Mouse (Mus musculus) G1E-ER4 (cell line): Measurements from ENCODE around the gene Gm3005. TPM values are rescaled to one million over a fixed set of nuclear protein-coding genes. Genes with fewer than 3 reads are reported as not detected.
"Not testable (repeated sequence)": the region's sequence is repeated elsewhere in the genome, so short reads cannot be mapped to it uniquely, and the experiment has no call there.

Experiments used
- GATA1 ChIP-seq: IDR thresholded peaks from one replicate; pipeline ENCODE4 v1.8.0; 2012; ENCODE audit warnings: low read length, inconsistent platforms
- polyA plus RNA-seq: library from polyadenylated mRNA; stranded (reverse); fragments of >175 nt; gene quantifications from 2 replicates; pipeline ENCODE4 v1.2.3, GENCODE M21; 2012

The Gm3005 gene
- polyA plus RNA-seq: not detected in 2 replicates

DNA sequence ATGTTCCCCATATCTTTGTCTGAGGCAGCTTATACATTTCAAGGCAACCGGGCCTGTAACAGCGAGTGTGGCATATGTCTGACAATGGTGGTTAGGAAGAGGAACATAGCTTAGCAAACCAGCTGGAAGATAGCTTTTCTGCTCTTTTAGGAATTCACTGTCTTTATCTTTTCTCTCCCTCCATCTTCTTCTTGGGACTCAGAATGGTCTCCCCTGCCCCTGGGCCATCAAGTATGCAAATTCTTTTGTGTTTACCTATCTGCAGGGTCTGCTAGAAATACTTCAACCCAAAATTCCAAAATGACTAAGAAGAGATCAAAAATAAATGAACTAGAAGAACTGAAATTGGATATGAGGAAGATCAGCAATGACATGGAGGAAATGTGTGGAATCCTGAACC, at the start of gene Gm3005:
Gene Gm3005 (plus strand): TSS at position 301 of the 400 bp plus-strand sequence.
- TF ChIP-seq GATA1: not testable (repeated sequence)

DNA sequence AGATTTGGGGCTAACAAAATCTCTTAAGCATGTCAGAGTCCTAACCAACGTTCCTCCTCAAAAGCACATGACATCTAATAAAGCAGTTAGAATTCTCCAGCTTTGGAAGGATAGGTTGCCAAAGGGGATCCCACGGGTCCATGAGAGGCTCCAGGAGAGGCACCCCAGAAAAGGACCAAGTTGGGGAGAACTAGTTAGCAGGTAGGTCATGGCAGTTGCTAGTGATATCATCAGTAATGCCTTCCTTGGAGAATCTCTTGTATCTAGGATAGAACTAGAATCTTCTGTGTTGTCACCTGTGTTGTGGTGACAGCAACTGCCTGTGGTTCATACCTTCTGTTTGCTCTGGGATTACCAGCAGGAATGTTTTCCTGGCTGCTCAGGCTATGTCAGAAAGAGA, 33.1 kb upstream of the Gm3005 start, which contains the start of gene Gm10413:
Gene Gm10413 (plus strand): TSS at position 301 of the 400 bp plus-strand sequence.
- not testable (repeated sequence) for TF ChIP-seq GATA1

DNA sequence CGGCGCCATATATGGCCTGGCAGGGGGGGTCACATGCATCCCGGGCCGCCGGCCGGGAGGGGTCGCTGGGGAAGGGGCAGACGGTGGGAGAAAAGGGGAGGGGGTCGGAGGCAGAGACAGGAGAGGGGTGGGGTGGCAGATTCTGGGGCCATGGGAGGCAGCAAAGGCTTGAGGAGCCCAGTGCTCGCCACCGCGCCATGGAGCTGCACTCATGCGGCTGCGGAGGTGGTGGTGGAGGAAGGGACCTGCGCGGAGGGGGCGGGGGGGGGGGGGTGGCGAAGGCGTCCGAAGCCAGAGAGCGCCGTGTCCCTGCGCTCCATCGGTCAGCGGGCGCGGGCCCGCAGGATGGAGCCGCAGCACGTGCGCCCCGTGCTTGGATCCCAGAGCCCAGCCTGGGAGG, 15.6 kb upstream of the Gm3005 start, which contains the start of gene Gm10409:
Gene Gm10409 (plus strand): TSS at position 301 of the 400 bp plus-strand sequence.
- not testable (repeated sequence) for TF ChIP-seq GATA1

DNA sequence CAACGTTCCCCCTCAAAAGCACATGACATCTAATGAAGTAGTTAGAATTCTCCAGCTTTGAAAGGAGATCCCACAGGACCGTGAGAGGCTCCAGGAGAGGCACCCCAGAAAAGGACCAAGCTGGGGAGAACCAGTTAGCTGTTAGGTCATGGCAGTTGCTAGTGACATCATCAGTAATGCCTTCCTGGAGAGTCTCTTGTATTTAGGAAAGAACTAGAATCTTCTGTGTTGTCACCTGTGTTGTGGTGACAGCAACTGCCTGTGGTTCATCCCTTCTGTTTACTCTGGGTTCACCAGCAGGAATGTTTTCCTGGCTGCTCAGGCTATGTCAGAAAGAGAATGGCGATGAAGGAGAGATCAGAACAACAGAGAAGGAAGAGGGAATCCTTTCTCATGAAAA, 21.2 kb downstream of the Gm3005 start, which contains the start of gene Gm10408:
Gene Gm10408 (plus strand): TSS at position 301 of the 400 bp plus-strand sequence.
- not testable (repeated sequence) for TF ChIP-seq GATA1

DNA sequence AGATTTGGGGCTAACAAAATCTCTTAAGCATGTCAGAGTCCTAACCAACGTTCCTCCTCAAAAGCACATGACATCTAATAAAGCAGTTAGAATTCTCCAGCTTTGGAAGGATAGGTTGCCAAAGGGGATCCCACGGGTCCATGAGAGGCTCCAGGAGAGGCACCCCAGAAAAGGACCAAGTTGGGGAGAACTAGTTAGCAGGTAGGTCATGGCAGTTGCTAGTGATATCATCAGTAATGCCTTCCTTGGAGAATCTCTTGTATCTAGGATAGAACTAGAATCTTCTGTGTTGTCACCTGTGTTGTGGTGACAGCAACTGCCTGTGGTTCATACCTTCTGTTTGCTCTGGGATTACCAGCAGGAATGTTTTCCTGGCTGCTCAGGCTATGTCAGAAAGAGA, 206.3 kb downstream of the Gm3005 start, which contains the start of gene Gm3012:
Gene Gm3012 (plus strand): TSS at position 301 of the 400 bp plus-strand sequence.
- not testable (repeated sequence) for TF ChIP-seq GATA1

Other genes with a start within 250 kb of the Gm3005 start
- not detected in 2 replicates for gene Gm5795, start 239.8 kb upstream of the Gm3005 start, polyA plus RNA-seq
- not detected in 2 replicates for gene D830030K20Rik, start 219.6 kb upstream of the Gm3005 start, polyA plus RNA-seq
- gene Gm2956, start 95.5 kb upstream of the Gm3005 start, polyA plus RNA-seq: not detected in 2 replicates
- not detected in 2 replicates for gene Gm10413, start 33.0 kb upstream of the Gm3005 start, polyA plus RNA-seq
- not detected in 2 replicates for gene Gm10409, start 15.5 kb upstream of the Gm3005 start, polyA plus RNA-seq
- not detected in 2 replicates for gene Gm10408, start 21.3 kb downstream of the Gm3005 start, polyA plus RNA-seq
- not detected in 2 replicates for gene Gm3012, start 206.4 kb downstream of the Gm3005 start, polyA plus RNA-seq
- not detected in 2 replicates for gene Gm3020, start 223.9 kb downstream of the Gm3005 start, polyA plus RNA-seq